Mouse (Mus musculus) liver, embryonic 15.5 days (tissue): ENCODE measurements around the gene Zmynd10. TPM values are rescaled to one million over a fixed set of nuclear protein-coding genes. Genes with fewer than 3 reads are reported as not detected.

Experiments
- ATAC-seq: fragments of 200-750 bp; cut with Nextera tagmentation; 2 replicates; pipeline ENCODE4 v1.8.0; 2017; ENCODE audit warnings: moderate number of reproducible peaks, mild to moderate bottlenecking, moderate library complexity; ENCODE audit not compliant: insufficient read depth
- H3K27ac ChIP-seq: fragments of 300-500 bp; sonication (generic); replicated peaks from 2 replicates; pipeline ENCODE4 v1.5.1; 2015; ENCODE audit warnings: mild to moderate bottlenecking, inconsistent platforms
- H3K27me3 ChIP-seq: fragments of 300-500 bp; sonication (generic); 2 replicates; pipeline ENCODE4 v1.6.1; 2015; ENCODE audit warnings: mild to moderate bottlenecking, inconsistent platforms
- H3K36me3 ChIP-seq: fragments of 300-500 bp; sonication (generic); replicated peaks from 2 replicates; pipeline ENCODE4 v1.6.1; 2015; ENCODE audit warnings: moderate library complexity, mild to moderate bottlenecking, inconsistent platforms
- H3K4me1 ChIP-seq: fragments of 300-500 bp; sonication (generic); replicated peaks from 2 replicates; pipeline ENCODE4 v1.6.1; 2015; ENCODE audit warnings: inconsistent platforms
- H3K4me2 ChIP-seq: fragments of 300-500 bp; sonication (generic); 2 replicates; pipeline ENCODE4 v1.6.1; 2015; ENCODE audit warnings: moderate library complexity, mild to moderate bottlenecking, inconsistent platforms
- H3K4me3 ChIP-seq: fragments of 300-500 bp; sonication (generic); replicated peaks from 2 replicates; pipeline ENCODE4 v1.5.1; 2015; ENCODE audit warnings: mild to moderate bottlenecking, inconsistent platforms
- H3K9ac ChIP-seq: fragments of 300-500 bp; sonication (generic); 2 replicates; pipeline ENCODE4 v1.6.1; 2015; ENCODE audit warnings: moderate library complexity, mild to moderate bottlenecking, inconsistent platforms
- H3K9me3 ChIP-seq: fragments of 300-500 bp; sonication (generic); replicated peaks from 2 replicates; pipeline ENCODE4 v1.6.1; 2016; ENCODE audit warnings: inconsistent platforms
- WGBS: fragments of 180-500 bp; shearing (Covaris S2); methylation state at CpG from one replicate; pipeline ENCODE4 v1.1.7; 2015; ENCODE audit warnings: mixed read lengths; ENCODE audit not compliant: insufficient replicate concordance; 5-methylcytosine and 5-hydroxymethylcytosine counted together
- polyA plus RNA-seq: library from polyadenylated mRNA; unstranded; fragments of >200 nt; fragmentation: Nextera tagmentation; extraction: Ambion mirVana; gene quantifications from 2 replicates; pipeline ENCODE4 v1.2.1, GENCODE M21; 2015

Zmynd10 gene
- polyA plus RNA-seq, 1 experiment from 2014 or later, result 0.64 TPM

- no peak overlapping the region for H3K4me3 ChIP-seq
- no peaks in the 10 kb centered on the region for H3K9me3 ChIP-seq
- H3K36me3 ChIP-seq, result peaks cover 9% of the 10 kb centered on the region
- WGBS, result 72% methylated on average over 20 of the region's 20 CpGs
- no peak overlapping the region for H3K9ac ChIP-seq
- no peak overlapping the region for H3K27ac ChIP-seq
- peaks cover 68% of the 10 kb centered on the region for H3K4me1 ChIP-seq
- H3K27me3 ChIP-seq, result peaks cover 50% of the 10 kb centered on the region
- ATAC-seq, result no peak
- no peak overlapping the region for H3K4me2 ChIP-seq
Observed at GRCm38 (mm10) chr9:107549297-107550074, 2.4 kb downstream of the Zmynd10 start.

- Histone ChIP-seq H3K4me3 (peak overlapping the region; percentile 57), H3K9ac (peak overlapping the region; percentile 64; the same call in 1 of the 2 replicates), H3K4me1 (peaks cover 70% of the 10 kb centered on the region), H3K9me3 (no peaks in the 10 kb centered on the region), H3K4me2 (peak overlapping the region; percentile 94), H3K36me3 (no peaks in the 10 kb centered on the region), H3K27me3 (peaks cover 50% of the 10 kb centered on the region), H3K27ac (no peak overlapping the region)
- WGBS, result 39% methylated on average over 23 of the region's 23 CpGs
- no peak for ATAC-seq
Observed at GRCm38 (mm10) chr9:107550491-107551116, 3.5 kb downstream of the Zmynd10 start.

GRCm38 (mm10) chr9:107551117-107551889 is 4.2 kb downstream of the Zmynd10 start, which contains the start of gene Rassf1:
Gene Rassf1 (plus strand): TSS chr9:107551555.
- Histone ChIP-seq H3K27me3 (peaks cover 50% of the 10 kb centered on the region), H3K4me1 (peaks cover 70% of the 10 kb centered on the region), H3K9ac (peak within 1 kb of the TSS; percentile 64), H3K9me3 (no peaks in the 10 kb centered on the region), H3K36me3 (no peaks in the 10 kb centered on the region), H3K27ac (0 out of 2 replicates have a peak within 1 kb of the TSS, but pooled peaks have one; percentile 43), H3K4me3 (peak within 1 kb of the TSS; percentile 57), H3K4me2 (peak within 1 kb of the TSS; percentile 94)
- 1% methylated on average over 63 of the region's 63 CpGs for WGBS
- peak; percentile 24 for ATAC-seq

- Histone ChIP-seq H3K9ac (peak overlapping the region; percentile 64), H3K9me3 (no peaks in the 10 kb centered on the region), H3K4me1 (peaks cover 70% of the 10 kb centered on the region), H3K4me2 (peak overlapping the region; percentile 94), H3K36me3 (no peaks in the 10 kb centered on the region), H3K27ac (0 out of 2 replicates have a peak overlapping the region, but pooled peaks have one; percentile 43), H3K27me3 (peaks cover 50% of the 10 kb centered on the region), H3K4me3 (peak overlapping the region; percentile 57)
- ATAC-seq, result no peak
- 32% methylated on average over 8 of the region's 8 CpGs for WGBS
Observed at GRCm38 (mm10) chr9:107551890-107552355, 4.8 kb downstream of the Zmynd10 start.

GRCm38 (mm10) chr9:107552690-107553393 is 5.7 kb downstream of the Zmynd10 start:
- peak overlapping the region; percentile 94 for H3K9ac ChIP-seq
- peaks cover 8% of the 10 kb centered on the region for H3K36me3 ChIP-seq
- ATAC-seq, result no peak
- H3K9me3 ChIP-seq, result no peaks in the 10 kb centered on the region
- peak overlapping the region; percentile 97 for H3K4me2 ChIP-seq
- H3K27me3 ChIP-seq, result peaks cover 50% of the 10 kb centered on the region
- 55% methylated on average over 5 of the region's 5 CpGs for WGBS
- peaks cover 69% of the 10 kb centered on the region for H3K4me1 ChIP-seq
- H3K4me3 ChIP-seq, result peak overlapping the region; percentile 83
- no peak overlapping the region for H3K27ac ChIP-seq

GRCm38 (mm10) chr9:107553541-107554318 is 6.6 kb downstream of the Zmynd10 start:
- no peaks in the 10 kb centered on the region for H3K9me3 ChIP-seq
- WGBS, result 4% methylated on average over 37 of the region's 37 CpGs
- peaks cover 66% of the 10 kb centered on the region for H3K4me1 ChIP-seq
- ATAC-seq, result peak; percentile 37
- H3K36me3 ChIP-seq, result peaks cover 17% of the 10 kb centered on the region
- H3K27me3 ChIP-seq, result peaks cover 44% of the 10 kb centered on the region
- H3K4me2 ChIP-seq, result peak overlapping the region; percentile 97
- H3K27ac ChIP-seq, result peak overlapping the region; percentile 95
- H3K9ac ChIP-seq, result peak overlapping the region; percentile 94
- H3K4me3 ChIP-seq, result peak overlapping the region; percentile 83

- WGBS, result under 1% methylated on average over 53 of the region's 53 CpGs
- Histone ChIP-seq H3K4me2 (peak overlapping the region; percentile 97), H3K4me3 (peak overlapping the region; percentile 83), H3K4me1 (peaks cover 66% of the 10 kb centered on the region), H3K36me3 (peaks cover 24% of the 10 kb centered on the region), H3K27ac (peak overlapping the region; percentile 95), H3K9me3 (no peaks in the 10 kb centered on the region), H3K27me3 (peaks cover 38% of the 10 kb centered on the region), H3K9ac (peak overlapping the region; percentile 94)
- peak; percentile 89 for ATAC-seq
Observed at GRCm38 (mm10) chr9:107554319-107554825, 7.3 kb downstream of the Zmynd10 start.

- peak overlapping the region; percentile 95 for H3K27ac ChIP-seq
- H3K36me3 ChIP-seq, result peaks cover 30% of the 10 kb centered on the region
- H3K4me3 ChIP-seq, result peak overlapping the region; percentile 83
- WGBS, result 0% methylated on average over 23 of the region's 23 CpGs
- peaks cover 31% of the 10 kb centered on the region for H3K27me3 ChIP-seq
- peaks cover 66% of the 10 kb centered on the region for H3K4me1 ChIP-seq
- ATAC-seq, result peak; percentile 12
- H3K9me3 ChIP-seq, result no peaks in the 10 kb centered on the region
- peak overlapping the region; percentile 97 for H3K4me2 ChIP-seq
- peak overlapping the region; percentile 94 for H3K9ac ChIP-seq
Observed at GRCm38 (mm10) chr9:107555031-107555457, 7.9 kb downstream of the Zmynd10 start.

- WGBS, result 35% methylated on average over 2 of the region's 2 CpGs
- Histone ChIP-seq H3K27ac (peak overlapping the region; percentile 95), H3K4me1 (peaks cover 61% of the 10 kb centered on the region), H3K36me3 (peaks cover 37% of the 10 kb centered on the region), H3K9me3 (no peaks in the 10 kb centered on the region), H3K4me2 (peak overlapping the region; percentile 97), H3K9ac (peak overlapping the region; percentile 94), H3K4me3 (peak overlapping the region; percentile 83), H3K27me3 (peaks cover 24% of the 10 kb centered on the region)
- ATAC-seq, result no peak
Observed at GRCm38 (mm10) chr9:107555701-107556100, 8.6 kb downstream of the Zmynd10 start.
